Mouse (Mus musculus): ENCODE data around the gene Pdcd10. TPM values are rescaled to one million over a fixed set of nuclear protein-coding genes. Genes with fewer than 3 reads are reported as not detected.

Pdcd10 gene
- polyA plus RNA-seq, 1 experiment from 2014 or later, result 66.6 TPM

- no peak for ATAC-seq (ENCODE audit: insufficient number of reproducible peaks, insufficient read depth, low FRiP score, low read depth)
- no peaks in the 10 kb centered on the region for H3K4me1 ChIP-seq (ENCODE audit: control insufficient read depth in 2 of 2, insufficient read depth in 2 of 2, low read length in 2 of 2)
- H3K27ac ChIP-seq (replicated peaks in 1 of 2; ENCODE audit: control insufficient read depth in 1 of 2, insufficient read depth in 1 of 2, low read depth in 2 of 2, low read length in 2 of 2), result no peak overlapping the region
- H3K4me2 ChIP-seq (ENCODE audit: low read length), result no peak overlapping the region
- no peaks in the 10 kb centered on the region for H3K9me3 ChIP-seq (ENCODE audit: control insufficient read depth, low read length)
- 80% methylated on average over 7 of the region's 7 CpGs for WGBS
- no peaks in the 10 kb centered on the region for H3K36me3 ChIP-seq (ENCODE audit: control insufficient read depth, insufficient read depth, low read length)
- H3K27me3 ChIP-seq (ENCODE audit: control insufficient read depth, insufficient read depth, low read length), result no peaks in the 10 kb centered on the region
- no peak overlapping the region for H3K9ac ChIP-seq (ENCODE audit: low read length)
- H3K4me3 ChIP-seq (ENCODE audit: control insufficient read depth in 1 of 2, insufficient read depth in 1 of 2, low read depth in 1 of 2, low read length in 2 of 2), result no peak overlapping the region
These were observed 82.0 kb downstream of the Pdcd10 start for GRCm38 (mm10) chr3:75474657-75475056.

DNA sequence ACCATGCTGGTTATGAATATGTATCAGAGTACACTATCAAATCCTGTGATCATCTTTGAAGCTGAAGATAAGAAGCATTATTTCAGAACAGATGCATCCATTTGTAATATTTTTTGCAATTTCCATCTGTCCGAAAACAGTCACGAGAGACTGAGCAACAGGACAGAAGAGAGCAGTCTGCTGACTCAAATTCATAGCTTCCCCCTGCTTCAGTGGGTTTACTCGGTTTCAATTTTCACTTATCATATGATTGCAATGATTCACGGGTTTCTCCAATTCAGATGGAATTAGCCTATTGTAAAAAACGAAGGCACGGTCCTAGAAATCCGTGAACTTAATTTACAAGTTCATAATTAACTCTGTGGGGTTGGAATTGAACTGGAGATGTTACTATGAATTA lies 88.5 kb downstream of the Pdcd10 start:
- no peak for ATAC-seq (ENCODE audit: insufficient number of reproducible peaks, insufficient read depth, low FRiP score, low read depth)
- H3K27ac ChIP-seq (replicated peaks in 1 of 2; ENCODE audit: control insufficient read depth in 1 of 2, insufficient read depth in 1 of 2, low read depth in 2 of 2, low read length in 2 of 2), result no peak overlapping the region
- 79% methylated on average over 7 of the region's 7 CpGs for WGBS
- no peaks in the 10 kb centered on the region for H3K9me3 ChIP-seq (ENCODE audit: control insufficient read depth, low read length)
- H3K4me1 ChIP-seq (ENCODE audit: control insufficient read depth in 2 of 2, insufficient read depth in 2 of 2, low read length in 2 of 2), result no peaks in the 10 kb centered on the region
- no peaks in the 10 kb centered on the region for H3K36me3 ChIP-seq (ENCODE audit: control insufficient read depth, insufficient read depth, low read length)
- H3K27me3 ChIP-seq (ENCODE audit: control insufficient read depth, insufficient read depth, low read length), result no peaks in the 10 kb centered on the region
- H3K4me3 ChIP-seq (ENCODE audit: control insufficient read depth in 1 of 2, insufficient read depth in 1 of 2, low read depth in 1 of 2, low read length in 2 of 2), result no peak overlapping the region
- no peak overlapping the region for H3K4me2 ChIP-seq (ENCODE audit: low read length)
- no peak overlapping the region for H3K9ac ChIP-seq (ENCODE audit: low read length)

Other genes starting within 250 kb of the Pdcd10 start
- not detected in 2 replicates for gene Wdr49, start 74.7 kb downstream of the Pdcd10 start, polyA plus RNA-seq (2014; fragmentation: Nextera tagmentation; extraction: Ambion mirVana)
- 1.4 and 1.7 TPM in 2 replicates for gene Serpini1, start 691 bp upstream of the Pdcd10 start, polyA plus RNA-seq (2014; fragmentation: Nextera tagmentation; extraction: Ambion mirVana)
- not detected in 2 replicates for gene Gm29133, start 191.3 kb upstream of the Pdcd10 start, polyA plus RNA-seq (2014; fragmentation: Nextera tagmentation; extraction: Ambion mirVana)